Mouse (Mus musculus) embryonic facial prominence, embryonic 10.5 days (tissue): Measurements from ENCODE around the gene Nptn. TPM values are rescaled to one million over a fixed set of nuclear protein-coding genes. Genes with fewer than 3 reads are reported as not detected.
"Not testable (repeated sequence)": the region's sequence is repeated elsewhere in the genome, so short reads cannot be mapped to it uniquely, and the experiment has no call there.

Source experiments
- DNase-seq: peaks from one replicate; pipeline ENCODE4 v3.0.0-alpha.2; 2017; ENCODE audit warnings: low spot score
- H3K27ac ChIP-seq: fragments of 300-500 bp; sonication (generic); replicated peaks from 2 replicates; pipeline ENCODE4 v1.5.1; 2016; ENCODE audit warnings: mild to moderate bottlenecking
- H3K27me3 ChIP-seq: fragments of 300-500 bp; sonication (generic); replicated peaks from 2 replicates; pipeline ENCODE4 v1.6.1; 2016; ENCODE audit warnings: low read depth, mild to moderate bottlenecking; ENCODE audit not compliant: poor library complexity, severe bottlenecking
- H3K36me3 ChIP-seq: fragments of 300-500 bp; sonication (generic); replicated peaks from 2 replicates; pipeline ENCODE4 v1.6.1; 2016; ENCODE audit warnings: mild to moderate bottlenecking, moderate library complexity
- H3K4me1 ChIP-seq: fragments of 300-500 bp; sonication (generic); 2 replicates; pipeline ENCODE4 v1.6.1; 2016
- H3K4me3 ChIP-seq: fragments of 300-500 bp; sonication (generic); 2 replicates; pipeline ENCODE4 v1.5.1; 2016; ENCODE audit warnings: mild to moderate bottlenecking, moderate library complexity
- H3K9me3 ChIP-seq: fragments of 300-500 bp; sonication (generic); 2 replicates; pipeline ENCODE4 v1.6.1; 2016; ENCODE audit warnings: mild to moderate bottlenecking
- whole genome bisulfite sequencing: fragments of 180-500 bp; shearing (Covaris S2); methylation state at CpG from one replicate; pipeline ENCODE4 v1.1.7; 2016; 5-methylcytosine and 5-hydroxymethylcytosine counted together
- polyA plus RNA-seq: library from polyadenylated mRNA; unstranded; fragments of >200 nt; fragmentation: Nextera tagmentation; extraction: Ambion mirVana; gene quantifications from 2 replicates; pipeline ENCODE4 v1.2.1, GENCODE M21; 2016

The Nptn gene
- polyA plus RNA-seq, 1 experiment from 2014 or later: 51.3 TPM

GRCm38 (mm10) chr9:58578669-58579068, 3.4 kb upstream of the Nptn start:
- H3K27ac ChIP-seq: no peak overlapping the region
- H3K9me3 ChIP-seq: no peaks in the 10 kb centered on the region
- DNase-seq: peak; percentile 81
- no peak overlapping the region for H3K4me3 ChIP-seq
- peaks cover 14% of the 10 kb centered on the region for H3K4me1 ChIP-seq
- 26% methylated on average over 3 of the region's 3 CpGs for WGBS
- no peaks in the 10 kb centered on the region for H3K27me3 ChIP-seq
- no peaks in the 10 kb centered on the region for H3K36me3 ChIP-seq

GRCm38 (mm10) chr9:58580453-58581195, 1.4 kb upstream of the Nptn start:
- not testable (repeated sequence) for H3K27ac ChIP-seq, H3K27me3 ChIP-seq, H3K4me3 ChIP-seq, H3K36me3 ChIP-seq, H3K9me3 ChIP-seq, DNase-seq
- H3K4me1 ChIP-seq: peaks cover 23% of the 10 kb centered on the region
- WGBS: 79% methylated on average over 10 of the region's 10 CpGs

GRCm38 (mm10) chr9:58581283-58581930, 633 bp upstream of the Nptn start:
- H3K4me3 ChIP-seq: peak overlapping the region; percentile 97
- H3K9me3 ChIP-seq: no peaks in the 10 kb centered on the region
- no peak for DNase-seq
- peaks cover 23% of the 10 kb centered on the region for H3K4me1 ChIP-seq
- H3K27ac ChIP-seq: peak overlapping the region; percentile 96
- no peaks in the 10 kb centered on the region for H3K27me3 ChIP-seq
- no peaks in the 10 kb centered on the region for H3K36me3 ChIP-seq
- 34% methylated on average over 8 of the region's 8 CpGs for WGBS

- H3K27ac ChIP-seq: peak overlapping the region; percentile 96
- H3K36me3 ChIP-seq: no peaks in the 10 kb centered on the region; the same call in 1 of the 2 replicates
- peaks cover 23% of the 10 kb centered on the region for H3K4me1 ChIP-seq
- no peaks in the 10 kb centered on the region for H3K27me3 ChIP-seq
- no peaks in the 10 kb centered on the region for H3K9me3 ChIP-seq
- H3K4me3 ChIP-seq: peak overlapping the region; percentile 97
- DNase-seq: no peak
- WGBS: under 1% methylated on average over 42 of the region's 42 CpGs
These were observed 684 bp downstream of the Nptn start for GRCm38 (mm10) chr9:58582581-58583266.

- Histone ChIP-seq H3K27ac (peak overlapping the region; percentile 96), H3K4me3 (peak overlapping the region; percentile 97), H3K27me3 (no peaks in the 10 kb centered on the region), H3K4me1 (peaks cover 23% of the 10 kb centered on the region), H3K9me3 (no peaks in the 10 kb centered on the region), H3K36me3 (no peaks in the 10 kb centered on the region; the same call in 1 of the 2 replicates)
- 3% methylated on average over 8 of the region's 8 CpGs for WGBS
- DNase-seq: no peak
These were observed 1.2 kb downstream of the Nptn start for GRCm38 (mm10) chr9:58583267-58583641.

GRCm38 (mm10) chr9:58584323-58584722, 2.3 kb downstream of the Nptn start:
- no peaks in the 10 kb centered on the region for H3K27me3 ChIP-seq
- H3K27ac ChIP-seq: no peak overlapping the region
- 92% methylated on average over 1 of the region's 1 CpGs for WGBS
- no peaks in the 10 kb centered on the region; the same call in 1 of the 2 replicates for H3K36me3 ChIP-seq
- H3K4me3 ChIP-seq: no peak overlapping the region
- H3K4me1 ChIP-seq: peaks cover 23% of the 10 kb centered on the region
- DNase-seq: no peak
- H3K9me3 ChIP-seq: no peaks in the 10 kb centered on the region

GRCm38 (mm10) chr9:58588657-58589056, 6.6 kb downstream of the Nptn start:
- H3K9me3 ChIP-seq: no peaks in the 10 kb centered on the region
- H3K4me1 ChIP-seq: peaks cover 9% of the 10 kb centered on the region
- H3K27me3 ChIP-seq: no peaks in the 10 kb centered on the region
- 93% methylated on average over 4 of the region's 4 CpGs for WGBS
- H3K36me3 ChIP-seq: no peaks in the 10 kb centered on the region; the same call in 1 of the 2 replicates
- no peak overlapping the region for H3K27ac ChIP-seq
- H3K4me3 ChIP-seq: no peak overlapping the region
- no peak for DNase-seq

- no peak overlapping the region for H3K27ac ChIP-seq
- no peaks in the 10 kb centered on the region for H3K36me3 ChIP-seq
- DNase-seq: no peak
- WGBS: 95% methylated on average over 1 of the region's 1 CpGs
- H3K4me3 ChIP-seq: no peak overlapping the region
- no peaks in the 10 kb centered on the region for H3K4me1 ChIP-seq
- H3K9me3 ChIP-seq: no peaks in the 10 kb centered on the region
- no peaks in the 10 kb centered on the region for H3K27me3 ChIP-seq
These were observed 13.3 kb downstream of the Nptn start for GRCm38 (mm10) chr9:58595313-58595712.

- WGBS: 90% methylated on average over 1 of the region's 1 CpGs
- no peaks in the 10 kb centered on the region for H3K27me3 ChIP-seq
- H3K36me3 ChIP-seq: 0 out of 2 replicates have a peak, but pooled peaks cover 3% of the 10 kb centered on the region
- no peak overlapping the region for H3K27ac ChIP-seq
- peaks cover 3% of the 10 kb centered on the region; the same call in 1 of the 2 replicates for H3K4me1 ChIP-seq
- no peak for DNase-seq
- no peak overlapping the region for H3K4me3 ChIP-seq
- H3K9me3 ChIP-seq: no peaks in the 10 kb centered on the region
These were observed 31.8 kb downstream of the Nptn start for GRCm38 (mm10) chr9:58613790-58614189.

- H3K4me1 ChIP-seq: peaks cover 4% of the 10 kb centered on the region; the same call in 1 of the 2 replicates
- no peaks in the 10 kb centered on the region for H3K27me3 ChIP-seq
- WGBS: 76% methylated on average over 3 of the region's 3 CpGs
- H3K4me3 ChIP-seq: no peak overlapping the region
- H3K36me3 ChIP-seq: 0 out of 2 replicates have a peak, but pooled peaks cover 3% of the 10 kb centered on the region
- H3K9me3 ChIP-seq: no peaks in the 10 kb centered on the region
- DNase-seq: no peak
- H3K27ac ChIP-seq: no peak overlapping the region
These were observed 33.3 kb downstream of the Nptn start for GRCm38 (mm10) chr9:58615064-58615938.

- Histone ChIP-seq H3K9me3 (no peaks in the 10 kb centered on the region), H3K27me3 (no peaks in the 10 kb centered on the region), H3K27ac (no peak overlapping the region), H3K36me3 (peaks cover 32% of the 10 kb centered on the region), H3K4me1 (peaks cover 4% of the 10 kb centered on the region; the same call in 1 of the 2 replicates), H3K4me3 (no peak overlapping the region)
- WGBS: 94% methylated on average over 1 of the region's 1 CpGs
- no peak for DNase-seq
These were observed 41.0 kb downstream of the Nptn start for GRCm38 (mm10) chr9:58623009-58623408.

- H3K4me3 ChIP-seq: no peak overlapping the region
- H3K27ac ChIP-seq: no peak overlapping the region
- no peaks in the 10 kb centered on the region for H3K4me1 ChIP-seq
- no peaks in the 10 kb centered on the region for H3K9me3 ChIP-seq
- WGBS: 85% methylated on average over 2 of the region's 2 CpGs
- H3K36me3 ChIP-seq: peaks cover 51% of the 10 kb centered on the region
- DNase-seq: no peak
- no peaks in the 10 kb centered on the region for H3K27me3 ChIP-seq
These were observed 45.2 kb downstream of the Nptn start for GRCm38 (mm10) chr9:58627197-58627596.
